Mouse (Mus musculus) liver, postnatal 0 days (tissue): ENCODE data around the gene Tvp23a.

Source experiments
- CTCF ChIP-seq: sonication (generic); IDR thresholded peaks from 2 replicates; pipeline ENCODE4 v1.5.1; 2016; ENCODE audit warnings: antibody characterized with exemption, low read depth
- EP300 ChIP-seq: IDR thresholded peaks from 2 replicates; pipeline ENCODE4 v1.6.1; 2016; ENCODE audit warnings: antibody characterized with exemption, low read depth, mild to moderate bottlenecking

DNA sequence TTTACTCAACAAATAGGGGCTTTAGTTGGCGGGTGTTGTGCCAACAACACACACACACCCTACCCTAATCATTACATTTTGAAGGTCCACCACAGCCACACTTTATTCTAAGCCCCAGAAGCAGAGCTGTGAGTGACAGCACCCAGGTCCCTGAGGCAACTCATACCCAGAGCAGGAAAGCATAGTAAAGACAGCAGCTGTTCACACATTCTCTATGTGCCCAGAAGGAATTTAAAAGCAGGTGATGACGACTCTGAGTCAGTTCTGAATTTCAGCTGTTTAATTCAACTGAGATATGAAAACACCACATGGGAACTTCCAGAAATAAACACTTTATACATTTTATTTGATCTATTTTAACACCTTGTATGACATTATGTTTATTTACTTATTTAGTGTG lies 67.6 kb downstream of the Tvp23a start:
- TF ChIP-seq EP300 (no peak), CTCF (no peak)
